Mouse (Mus musculus) regulatory T cell (primary cell): ENCODE data around the gene Uck1.

ENCODE experiments used
- in situ Hi-C: fragments of 300-600 bp; cut with MboI, MseI; formaldehyde crosslinking; loops from one replicate; pipeline ENCODE4 v1.15.1; 2025; ENCODE audit warnings: high pct_unique_total_duplicates

Gene Uck1

GRCm38 (mm10) chr2:32218541-32219334, 41.2 kb downstream of the Uck1 start:
- in situ Hi-C loops, result no loop called here

- in situ Hi-C loops, result no loop called here
These were observed 41.8 kb downstream of the Uck1 start for GRCm38 (mm10) chr2:32218113-32218512.

GRCm38 (mm10) chr2:32217656-32218055, 42.3 kb downstream of the Uck1 start:
- in situ Hi-C loops, result no loop called here

GRCm38 (mm10) chr2:32216506-32216905, 43.5 kb downstream of the Uck1 start:
- in situ Hi-C loops, result no loop called here

- in situ Hi-C loops, result no loop called here
These were observed 44.4 kb downstream of the Uck1 start for GRCm38 (mm10) chr2:32215576-32215975.

GRCm38 (mm10) chr2:32213000-32213399, 47.0 kb downstream of the Uck1 start:
- in situ Hi-C loops, result no loop called here

- in situ Hi-C loops, result no loop called here
These were observed 48.3 kb downstream of the Uck1 start for GRCm38 (mm10) chr2:32211689-32212088.

GRCm38 (mm10) chr2:32207682-32208081, 52.3 kb downstream of the Uck1 start:
- in situ Hi-C loops, result no loop called here
